ENCODE assay signal across 9 mouse cellular contexts in genomic region chr17:43802414-43802813, GRCm38 (mm10). TPM values are rescaled to one million over a fixed set of nuclear protein-coding genes. Genes with fewer than 3 reads are reported as not detected.
DNase-seq lines count a peak whose midpoint lies in the region; ATAC-seq and TF ChIP-seq lines count a peak whose summit lies in the region.
"Had no signal": no experiment of that assay in that cellular context is flagged by ENCODE, and none has a peak within 500 bp of the region (broad histone marks: within the 10 kb centered on the region; RNA-seq: fewer than 3 reads in every experiment).

No protein-coding gene starts in this region.

- 28% methylated on average over 11 of the region's 11 CpGs for WGBS in heart, postnatal 0 days
- 52% methylated on average over 11 of the region's 11 CpGs for WGBS in neural tube, embryonic 15.5 days

- peak overlapping the region; percentile 94 for H3K27ac ChIP-seq in heart, postnatal 0 days (ENCODE audit: low read depth)
- H3K27ac ChIP-seq in neural tube, embryonic 15.5 days (replicated peaks) = no peak overlapping the region; the same call in 1 of the 2 replicates

- intact Hi-C loops in heart, postnatal 25 days (cut with DNase I) = loop anchor here (5.0 kb wide), 2 partner anchors 225 to 330 kb away; no protein-coding TSS in a partner anchor
- intact Hi-C loops in left cerebral cortex, postnatal 10 days (cut with DNase I) = loop anchor here (5.0 kb wide), 2 partner anchors 65 to 100 kb away; no protein-coding TSS in a partner anchor

- H3K9ac ChIP-seq in heart, postnatal 0 days (replicated peaks; ENCODE audit: low read depth, low read length) = peak overlapping the region; percentile 86
- H3K9ac ChIP-seq in neural tube, embryonic 15.5 days (replicated peaks) = peak overlapping the region; percentile 71

- TF ChIP-seq CTCF in heart, postnatal 0 days (IDR thresholded peaks at IDR 0.05; ENCODE audit: low read depth) = no peak

- H3K4me2 ChIP-seq in heart, postnatal 0 days (ENCODE audit: low read depth, low read length) = peak overlapping the region; percentile 82
- H3K4me2 ChIP-seq in neural tube, embryonic 15.5 days = peak overlapping the region; percentile 90

- peaks cover 18% of the 10 kb centered on the region for H3K4me1 ChIP-seq in heart, postnatal 0 days (ENCODE audit: control insufficient read depth, insufficient read depth)
- H3K4me1 ChIP-seq in neural tube, embryonic 15.5 days = peaks cover 8% of the 10 kb centered on the region

- no peak for TF ChIP-seq EP300 in heart, postnatal 0 days (IDR thresholded peaks at IDR 0.05; ENCODE audit: low read depth)

- no peaks in the 10 kb centered on the region for H3K9me3 ChIP-seq in heart, postnatal 0 days (replicated peaks; ENCODE audit: control insufficient read depth, low read length)
- no peaks in the 10 kb centered on the region for H3K9me3 ChIP-seq in neural tube, embryonic 15.5 days (replicated peaks)

- H3K27me3 ChIP-seq in heart, postnatal 0 days (ENCODE audit: control insufficient read depth, insufficient read depth, low read length) = no peaks in the 10 kb centered on the region
- H3K27me3 ChIP-seq in neural tube, embryonic 15.5 days (replicated peaks) = no peaks in the 10 kb centered on the region

- ATAC-seq in heart, postnatal 0 days (ENCODE audit: insufficient read depth, low read depth) = no peak
- no peak for ATAC-seq in neural tube, embryonic 15.5 days (ENCODE audit: low FRiP score)
- ATAC-seq in inflammation-experienced regulatory T-cells, adult 6 months = no peak

- DNase-seq in heart, adult 11 months = peak; percentile 96
- DNase-seq in heart, postnatal 25 days (ENCODE audit: low spot score) = no peak
- DNase-seq in heart, postnatal 0 days (ENCODE audit: low spot score) = peak; percentile 55
- peak; percentile 11 to 24 for DNase-seq in kidney, postnatal 4 days
- DNase-seq in left cerebral cortex, postnatal 10 days (ENCODE audit: extremely low spot score in 1 of 2, low spot score in 2 of 2) = no peak
- no peak for DNase-seq in embryo, embryonic 11 days

- H3K36me3 ChIP-seq in heart, postnatal 0 days (replicated peaks; ENCODE audit: control insufficient read depth, insufficient read depth, low read length) = no peaks in the 10 kb centered on the region
- H3K36me3 ChIP-seq in neural tube, embryonic 15.5 days = no peaks in the 10 kb centered on the region

- peak overlapping the region; percentile 72 for H3K4me3 ChIP-seq in heart, postnatal 0 days (ENCODE audit: low read depth, low read length)
- H3K4me3 ChIP-seq in neural tube, embryonic 15.5 days (replicated peaks) = peak overlapping the region; percentile 72

RNA-seq across cellular contexts. Expression of gene Rcan2, which starts 1.3 kb away (rescaled TPM):
- total RNA-seq in heart, postnatal 25 days (2021) = 100 to 1,000 TPM; 355 to 379 TPM
- 125 and 167 TPM in 2 replicates for total RNA-seq in heart, postnatal 0 days (2014; rRNA removed; ENCODE audit: low replicate concordance)
- polyA plus RNA-seq in heart, postnatal 0 days (2015; fragmentation: Nextera tagmentation; extraction: Ambion mirVana) = 83.8 and 94.3 TPM in 2 replicates
- 118 and 139 TPM in 2 replicates for polyA plus RNA-seq in neural tube, embryonic 15.5 days (2015; fragmentation: Nextera tagmentation; extraction: Ambion mirVana)
- polyA plus RNA-seq in inflammation-experienced regulatory T-cells, adult 6 months (2017; shearing (Covaris generic)) = not detected
- total RNA-seq in left cerebral cortex, postnatal 10 days (2021) = 10 to 100 TPM; 65.5 to 70.4 TPM
- total RNA-seq: monocyte, adult 5-6 weeks had no signal

Comparison
In these comparisons a context has a peak if more than half of its experiments do, and no peak if none do; other contexts are left out.
1. DNase-seq: peak in heart, adult 11 months (single experiment), heart, postnatal 0 days (single experiment) and kidney, postnatal 4 days (2 of 2); none in heart, postnatal 25 days (single experiment), left cerebral cortex, postnatal 10 days (0 of 2) and embryo, embryonic 11 days (single experiment).